Mouse (Mus musculus): ENCODE data around the gene Mcat. TPM values are rescaled to one million over a fixed set of nuclear protein-coding genes. Genes with fewer than 3 reads are reported as not detected.
A peak's percentile ranks its signal among the peaks of the same experiment; 100 is the strongest.

Gene Mcat
- total RNA-seq, 1 experiment from 2014 or later = 25.3 TPM

- no peak for ATAC-seq (replicated peaks; ENCODE audit: low read depth, poor library complexity, severe bottlenecking)
Measured at GRCm38 (mm10) chr15:83546029-83546428, 17.6 kb downstream of the Mcat start.

- ATAC-seq (replicated peaks; ENCODE audit: low read depth, poor library complexity, severe bottlenecking) = no peak
Measured at GRCm38 (mm10) chr15:83541647-83542287, 21.8 kb downstream of the Mcat start.

- peak; percentile 48; the same call in 1 of the 2 replicates for ATAC-seq (replicated peaks; ENCODE audit: low read depth, poor library complexity, severe bottlenecking)
Measured at GRCm38 (mm10) chr15:83539905-83540304, 23.7 kb downstream of the Mcat start.

- ATAC-seq (replicated peaks; ENCODE audit: low read depth, poor library complexity, severe bottlenecking) = no peak
Measured at GRCm38 (mm10) chr15:83538855-83539254, 24.7 kb downstream of the Mcat start.

- no peak for ATAC-seq (replicated peaks; ENCODE audit: low read depth, poor library complexity, severe bottlenecking)
Measured at GRCm38 (mm10) chr15:83535890-83536231, 27.7 kb downstream of the Mcat start.

- no peak for ATAC-seq (replicated peaks; ENCODE audit: low read depth, poor library complexity, severe bottlenecking)
Measured at GRCm38 (mm10) chr15:83534960-83535889, 28.4 kb downstream of the Mcat start.

- no peak for ATAC-seq (replicated peaks; ENCODE audit: low read depth, poor library complexity, severe bottlenecking)
Measured at GRCm38 (mm10) chr15:83532606-83533005, 31.0 kb downstream of the Mcat start.

- ATAC-seq (replicated peaks; ENCODE audit: low read depth, poor library complexity, severe bottlenecking) = no peak
Measured at GRCm38 (mm10) chr15:83531961-83532469, 31.6 kb downstream of the Mcat start.

- ATAC-seq (replicated peaks; ENCODE audit: low read depth, poor library complexity, severe bottlenecking) = no peak
Measured at GRCm38 (mm10) chr15:83530688-83531087, 32.9 kb downstream of the Mcat start.

- no peak for ATAC-seq (replicated peaks; ENCODE audit: low read depth, poor library complexity, severe bottlenecking)
Measured at GRCm38 (mm10) chr15:83530233-83530632, 33.4 kb downstream of the Mcat start.

- ATAC-seq (replicated peaks; ENCODE audit: low read depth, poor library complexity, severe bottlenecking) = no peak
Measured at GRCm38 (mm10) chr15:83529765-83530164, 33.8 kb downstream of the Mcat start.

- no peak for ATAC-seq (replicated peaks; ENCODE audit: low read depth, poor library complexity, severe bottlenecking)
Measured at GRCm38 (mm10) chr15:83528892-83529291, 34.7 kb downstream of the Mcat start.

- no peak for ATAC-seq (replicated peaks; ENCODE audit: low read depth, poor library complexity, severe bottlenecking)
Measured at GRCm38 (mm10) chr15:83527747-83528146, 35.8 kb downstream of the Mcat start.

GRCm38 (mm10) chr15:83527092-83527437 is 36.5 kb downstream of the Mcat start:
- peak; percentile 40 for ATAC-seq (replicated peaks; ENCODE audit: low read depth, poor library complexity, severe bottlenecking)

- peak; percentile 68 for ATAC-seq (replicated peaks; ENCODE audit: low read depth, poor library complexity, severe bottlenecking)
Measured at GRCm38 (mm10) chr15:83526424-83527091, 37.0 kb downstream of the Mcat start, which contains the start of gene Bik. Bik (plus strand) TSS chr15:83526862.

GRCm38 (mm10) chr15:83524333-83524729 is 39.3 kb downstream of the Mcat start:
- ATAC-seq (replicated peaks; ENCODE audit: low read depth, poor library complexity, severe bottlenecking) = no peak

- no peak for ATAC-seq (replicated peaks; ENCODE audit: low read depth, poor library complexity, severe bottlenecking)
Measured at GRCm38 (mm10) chr15:83523638-83524332, 39.8 kb downstream of the Mcat start.

- ATAC-seq (replicated peaks; ENCODE audit: low read depth, poor library complexity, severe bottlenecking) = no peak
Measured at GRCm38 (mm10) chr15:83523196-83523595, 40.4 kb downstream of the Mcat start.

- ATAC-seq (replicated peaks; ENCODE audit: low read depth, poor library complexity, severe bottlenecking) = no peak
Measured at GRCm38 (mm10) chr15:83520861-83521382, 42.7 kb downstream of the Mcat start.
